Mouse (Mus musculus): ENCODE results near the gene Jmy. TPM values are rescaled to one million over a fixed set of nuclear protein-coding genes. Genes with fewer than 3 reads are reported as not detected.

Jmy gene
- polyA plus RNA-seq, 1 experiment from 2014 or later = 6.1 TPM

DNA sequence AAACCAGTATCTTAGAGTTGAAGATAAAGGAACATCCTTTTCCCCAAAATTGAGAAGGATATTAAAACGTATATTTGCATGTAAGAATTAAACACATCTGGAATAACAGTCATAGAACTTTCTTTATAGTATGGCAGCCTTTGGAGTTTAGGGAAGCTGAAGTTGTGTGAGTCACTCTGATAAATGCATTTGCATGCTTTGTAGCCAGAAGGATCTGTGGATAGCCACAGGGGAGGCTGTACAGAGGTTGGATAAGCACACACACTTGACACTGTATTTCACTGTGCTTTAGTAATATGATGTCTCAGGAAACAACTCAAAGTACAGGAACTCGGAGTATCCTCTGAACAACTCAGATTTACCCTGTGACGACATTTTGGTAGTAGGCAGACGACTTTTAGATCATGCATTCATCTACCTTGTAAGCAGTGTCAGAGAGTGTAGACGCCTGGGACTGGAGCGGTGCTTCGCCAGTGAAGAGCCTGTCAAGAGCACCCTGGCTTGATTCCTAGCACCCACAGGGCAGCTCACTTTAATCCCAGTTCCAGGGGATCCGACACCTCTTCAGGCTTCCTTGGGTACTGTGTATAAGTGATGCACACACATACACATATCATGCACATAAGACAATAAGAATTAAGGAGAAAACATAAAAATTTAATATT is 119.1 kb downstream of the Jmy start:
- Histone ChIP-seq H3K27me3 (ENCODE audit: control insufficient read depth, insufficient read depth, low read length) (no peaks in the 10 kb centered on the region), H3K4me2 (replicated peaks; ENCODE audit: low read depth, low read length) (no peak overlapping the region), H3K36me3 (ENCODE audit: control insufficient read depth, insufficient read depth, low read length) (no peaks in the 10 kb centered on the region), H3K9me3 (ENCODE audit: control insufficient read depth, low read depth, low read length) (no peaks in the 10 kb centered on the region), H3K27ac (ENCODE audit: low read length) (no peak overlapping the region), H3K9ac (replicated peaks; ENCODE audit: low read depth, low read length) (no peak overlapping the region), H3K4me3 (ENCODE audit: low read depth, low read length) (no peak overlapping the region), H3K4me1 (ENCODE audit: control insufficient read depth, insufficient read depth, low read length) (no peaks in the 10 kb centered on the region)
- ATAC-seq (ENCODE audit: insufficient number of reproducible peaks, insufficient read depth, low FRiP score, low read depth) = no peak
- WGBS = 95% methylated on average over 8 of the region's 8 CpGs

Other genes with a start within 250 kb of the Jmy start
- 7.5 and 8.4 TPM in 2 replicates for gene Homer1, start 200.2 kb downstream of the Jmy start, polyA plus RNA-seq (2014; fragmentation: Nextera tagmentation; extraction: Ambion mirVana)
- gene Bhmt, start 138.2 kb upstream of the Jmy start, polyA plus RNA-seq (2014; fragmentation: Nextera tagmentation; extraction: Ambion mirVana) = 0.10 TPM in 1 of 2 replicates, not detected in the other
- not detected in 2 replicates for gene Bhmt2, start 174.5 kb upstream of the Jmy start, polyA plus RNA-seq (2014; fragmentation: Nextera tagmentation; extraction: Ambion mirVana)
- gene Dmgdh, start 174.6 kb upstream of the Jmy start, polyA plus RNA-seq (2014; fragmentation: Nextera tagmentation; extraction: Ambion mirVana) = not detected in 2 replicates